Mouse (Mus musculus) spleen, postnatal 36 days (tissue): Measurements from ENCODE around the gene Sgsm2.
A peak's percentile ranks its signal among the peaks of the same experiment; 100 is the strongest.

Source experiments
- DNase-seq, 2 experiments: peaks; one replicate each; pipeline ENCODE4 v3.0.0; 2022; ENCODE audit warnings: low spot score in 2 of 2, mixed read lengths in 1 of 2

Gene Sgsm2

GRCm38 (mm10) chr11:74842045-74842444, 54.8 kb downstream of the Sgsm2 start:
- no peak for DNase-seq

GRCm38 (mm10) chr11:74841366-74841765, 55.5 kb downstream of the Sgsm2 start:
- no peak for DNase-seq

GRCm38 (mm10) chr11:74840739-74841138, 56.1 kb downstream of the Sgsm2 start:
- DNase-seq, result no peak

GRCm38 (mm10) chr11:74839860-74840715, 56.8 kb downstream of the Sgsm2 start:
- no peak for DNase-seq

GRCm38 (mm10) chr11:74838971-74839370, 57.9 kb downstream of the Sgsm2 start:
- DNase-seq, result peak; percentile 71 to 77

- DNase-seq, result peak; percentile 95 to 96
These were observed 58.4 kb downstream of the Sgsm2 start for GRCm38 (mm10) chr11:74838441-74838840.

GRCm38 (mm10) chr11:74837694-74838431, 59.0 kb downstream of the Sgsm2 start:
- peak; percentile 97 to 98 for DNase-seq

GRCm38 (mm10) chr11:74837056-74837693, 59.7 kb downstream of the Sgsm2 start:
- no peak for DNase-seq

- no peak for DNase-seq
These were observed 60.4 kb downstream of the Sgsm2 start for GRCm38 (mm10) chr11:74836225-74837055.

GRCm38 (mm10) chr11:74835593-74836224, 61.2 kb downstream of the Sgsm2 start:
- DNase-seq, result no peak

- DNase-seq, result no peak
These were observed 62.1 kb downstream of the Sgsm2 start for GRCm38 (mm10) chr11:74834650-74835277.

GRCm38 (mm10) chr11:74834359-74834638, 62.6 kb downstream of the Sgsm2 start:
- no peak for DNase-seq

- DNase-seq, result no peak
These were observed 63.1 kb downstream of the Sgsm2 start for GRCm38 (mm10) chr11:74833536-74834358.

- peak; percentile 65 to 74 for DNase-seq
These were observed 64.2 kb downstream of the Sgsm2 start for GRCm38 (mm10) chr11:74832503-74833143.

GRCm38 (mm10) chr11:74831606-74832451, 65.0 kb downstream of the Sgsm2 start:
- DNase-seq, result peak; percentile 97 to 98

- peak; percentile 56 to 58 for DNase-seq
These were observed 65.7 kb downstream of the Sgsm2 start for GRCm38 (mm10) chr11:74831191-74831605.

GRCm38 (mm10) chr11:74830256-74831161, 66.4 kb downstream of the Sgsm2 start, which contains the start of gene Mnt:
Gene Mnt, plus strand, starts transcription at chr11:74830920.
- peak; percentile 95 to 97 for DNase-seq
